Mouse (Mus musculus) spleen, postnatal 14 days (tissue): ENCODE data around the gene Gm48551.

Experiments used
- DNase-seq, 2 experiments: peaks; one replicate each; pipeline ENCODE4 v3.0.0; 2021 to 2022; ENCODE audit warnings: low spot score in 2 of 2

Gene Gm48551

DNA sequence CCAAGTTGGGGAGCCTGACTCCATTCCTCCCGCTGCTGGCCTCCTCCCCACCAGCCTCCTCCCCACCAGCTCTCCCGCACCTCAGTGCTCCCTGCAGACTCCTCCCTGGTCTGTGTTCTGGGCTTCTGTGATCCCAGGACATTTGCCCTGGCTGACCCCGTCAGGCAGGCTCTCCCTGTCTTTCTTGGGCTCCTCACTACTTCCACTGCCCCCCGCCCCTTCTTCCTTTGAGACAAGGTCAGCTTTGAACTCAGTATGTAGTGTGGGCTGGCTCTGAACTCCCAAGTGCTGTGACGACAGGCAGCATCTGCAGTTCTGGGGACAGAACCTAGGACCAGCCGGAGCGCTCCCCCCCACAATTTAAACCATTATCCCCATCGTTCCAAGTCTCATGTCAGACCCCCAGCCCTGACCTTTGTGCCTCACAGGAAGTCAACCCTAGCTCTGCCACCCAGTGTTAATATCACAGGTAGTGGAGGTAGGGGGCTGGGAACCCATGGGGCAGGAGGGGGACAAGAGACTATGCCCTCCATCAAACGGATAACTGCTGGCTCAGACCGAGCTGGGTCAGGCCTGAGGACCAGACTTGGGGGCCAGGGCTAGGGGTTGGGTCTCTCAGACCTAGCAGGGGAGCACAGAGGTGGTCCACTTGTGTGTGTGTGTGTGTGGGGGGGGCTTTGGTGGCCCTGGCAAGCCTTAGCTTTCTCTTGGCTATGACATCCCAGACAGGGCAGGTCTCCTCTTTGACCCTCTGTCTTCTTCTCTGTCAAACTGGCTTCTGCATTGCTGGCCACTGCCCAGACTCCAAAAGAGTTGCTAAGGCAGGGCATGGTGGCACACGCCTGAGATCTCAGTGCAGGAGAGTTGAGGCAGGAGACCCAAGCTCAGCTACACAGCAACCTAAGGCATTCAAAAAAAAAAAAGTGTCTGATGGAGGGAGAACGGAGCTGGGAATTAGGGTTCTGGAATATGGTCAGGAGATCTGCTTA is 33.3 kb downstream of the Gm48551 start:
- DNase-seq, result no peak

DNA sequence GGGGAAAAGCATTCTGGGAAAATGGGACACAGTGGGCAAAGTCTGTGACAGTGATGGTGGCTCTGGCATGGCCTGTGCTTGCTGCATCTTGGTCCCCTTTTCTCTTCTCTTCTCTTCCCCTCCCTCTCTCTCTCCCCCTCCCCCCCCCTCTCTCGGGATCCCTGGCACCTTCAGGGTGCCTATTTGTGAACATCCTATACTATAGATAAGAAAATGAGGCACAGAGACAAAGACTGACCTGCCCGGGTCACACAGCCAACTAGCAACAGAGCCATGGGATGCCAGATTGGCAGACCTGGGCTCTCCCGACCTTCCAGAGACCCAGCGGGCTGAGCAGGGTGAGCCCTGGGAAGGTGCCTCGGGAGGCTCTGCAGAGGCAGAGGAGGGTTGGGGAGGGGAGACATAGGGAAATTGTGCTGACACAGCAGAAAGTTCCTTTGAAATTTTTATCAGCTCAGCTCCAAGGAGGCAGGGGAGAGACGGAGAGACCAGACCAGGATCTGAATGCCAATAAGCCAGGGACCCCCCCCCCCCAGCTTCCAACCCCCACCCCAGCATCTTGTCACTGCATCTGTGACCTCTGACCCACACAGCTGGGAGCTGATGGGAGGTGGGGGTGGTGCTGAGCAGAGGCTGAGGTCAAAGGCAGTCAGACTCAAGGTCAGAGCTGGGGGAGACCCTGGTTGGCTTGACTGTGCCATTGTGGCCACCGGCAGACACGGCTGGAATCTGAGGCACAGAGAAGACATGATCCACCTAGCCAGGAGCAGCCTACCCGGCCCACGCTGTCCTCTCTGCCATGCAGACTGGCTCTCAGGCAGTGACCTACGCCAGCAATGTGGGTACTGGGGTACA is 34.2 kb downstream of the Gm48551 start:
- DNase-seq, result no peak

DNA sequence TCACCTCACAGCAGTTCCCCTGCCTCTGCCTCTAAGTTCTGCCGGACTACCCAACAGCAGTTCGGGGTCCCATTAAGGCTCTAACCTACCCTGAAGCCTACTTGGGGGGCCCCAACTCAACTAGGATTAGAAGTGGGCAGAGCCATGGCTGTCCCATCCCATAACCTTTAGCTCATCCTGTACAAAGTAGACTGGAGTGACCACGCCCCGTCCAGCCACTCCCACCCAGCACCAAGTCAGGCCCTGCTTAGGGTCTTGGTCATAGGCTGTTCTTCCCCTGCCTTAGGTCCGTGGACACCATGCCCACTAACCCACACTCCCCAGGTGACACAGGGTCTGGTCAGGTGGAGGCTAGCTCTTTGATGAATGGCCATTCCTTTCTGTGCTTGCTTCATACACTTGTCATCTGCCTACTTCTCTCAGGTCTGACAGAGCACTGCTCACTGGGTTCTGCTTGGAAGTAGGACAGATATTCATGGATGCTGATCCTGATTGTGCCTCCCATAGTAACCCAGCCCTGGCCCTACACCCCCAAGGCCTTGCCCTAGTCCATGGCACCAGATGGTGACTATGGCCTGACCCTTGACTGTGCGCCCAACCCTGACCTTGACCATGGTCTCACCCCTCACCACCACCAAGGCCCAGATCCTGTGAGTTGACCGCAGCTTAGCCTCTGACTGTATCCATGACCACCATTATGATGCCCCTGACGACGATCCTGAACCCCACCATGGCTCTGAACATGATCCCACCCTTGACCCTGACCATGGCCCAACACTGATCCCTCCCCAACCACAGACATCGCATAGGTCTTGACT is 35.1 kb downstream of the Gm48551 start:
- DNase-seq, result no peak

DNA sequence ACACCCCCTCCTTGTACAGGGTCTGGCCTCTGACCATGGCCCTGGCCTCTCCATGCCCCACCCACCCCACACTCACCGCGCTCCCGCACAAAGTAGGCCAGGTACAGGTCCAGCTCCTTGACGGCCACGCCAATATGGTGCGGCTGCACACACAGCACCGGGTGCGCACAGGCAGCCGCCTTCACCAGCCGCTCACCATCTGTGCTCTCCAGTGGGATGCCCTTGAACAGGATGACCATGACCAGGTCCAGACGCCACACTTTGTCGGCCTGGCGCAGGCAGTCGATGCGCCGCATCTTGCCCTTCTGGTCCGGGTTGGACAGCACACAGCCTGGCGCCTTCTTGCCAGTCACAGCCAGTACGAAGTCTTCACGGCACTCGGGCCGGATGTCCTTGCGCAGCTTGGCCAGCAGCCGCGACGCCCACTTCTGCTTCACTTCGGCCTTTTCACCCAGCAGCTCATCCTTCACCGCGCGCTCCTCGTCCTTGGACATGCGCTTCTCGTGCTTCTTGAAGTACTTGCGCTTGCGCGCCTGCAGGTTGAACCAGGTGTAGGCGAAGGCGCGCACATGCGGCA is 36.0 kb downstream of the Gm48551 start:
- DNase-seq, result no peak

DNA sequence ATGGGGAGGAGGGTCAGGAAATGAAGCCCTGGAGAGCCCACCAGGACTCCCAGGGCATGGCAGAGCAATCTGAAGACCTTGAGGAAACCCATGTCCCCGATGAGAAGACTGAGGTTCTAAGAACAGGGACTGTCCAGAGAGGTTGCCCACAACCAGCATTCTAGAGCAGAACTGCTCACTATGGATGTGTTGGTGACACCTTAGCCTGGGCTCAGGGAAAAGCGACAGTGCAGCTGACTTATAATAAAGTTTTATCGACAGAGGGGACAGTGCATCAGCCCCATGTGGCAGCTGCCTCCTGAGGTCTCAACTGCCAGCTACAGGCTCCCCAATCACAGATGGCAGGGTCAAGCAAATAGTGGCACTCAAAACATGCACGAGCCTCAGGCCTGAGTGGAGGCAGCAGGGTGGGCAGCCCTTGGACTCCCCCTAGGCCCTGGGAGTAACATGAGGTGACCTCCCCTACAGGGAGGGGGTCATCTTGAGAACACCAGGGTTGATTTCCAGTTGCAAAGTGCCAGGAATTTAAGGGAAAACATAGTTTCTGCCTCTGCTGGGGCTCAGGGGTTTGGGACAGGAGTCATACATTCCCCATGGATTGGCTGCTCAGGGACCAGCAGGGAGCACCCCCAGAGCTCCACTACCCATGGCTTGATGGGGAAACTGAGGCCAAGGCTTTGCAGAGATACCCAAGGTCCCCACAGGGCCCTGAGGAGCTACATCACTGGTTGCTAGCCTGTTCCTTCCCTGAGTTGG is 37.0 kb downstream of the Gm48551 start:
- peak; percentile 0 to 5 for DNase-seq

DNA sequence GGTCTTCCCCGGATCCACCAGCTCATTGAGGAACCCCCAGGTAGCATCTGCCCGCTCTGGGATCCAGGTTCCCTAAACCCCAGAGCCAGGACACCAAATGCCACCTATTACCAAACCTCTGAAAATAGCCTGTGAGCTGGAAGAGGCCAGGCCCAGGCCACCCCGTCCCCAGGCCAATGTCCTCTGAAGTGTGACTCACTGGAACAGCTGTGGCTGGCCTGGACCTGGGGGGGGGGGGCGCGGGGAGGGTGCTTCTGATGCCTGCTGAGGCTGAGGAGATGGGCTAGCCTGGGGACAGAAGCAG is 37.5 kb downstream of the Gm48551 start:
- peak in 1 of 2 experiments; percentile 5 for DNase-seq

DNA sequence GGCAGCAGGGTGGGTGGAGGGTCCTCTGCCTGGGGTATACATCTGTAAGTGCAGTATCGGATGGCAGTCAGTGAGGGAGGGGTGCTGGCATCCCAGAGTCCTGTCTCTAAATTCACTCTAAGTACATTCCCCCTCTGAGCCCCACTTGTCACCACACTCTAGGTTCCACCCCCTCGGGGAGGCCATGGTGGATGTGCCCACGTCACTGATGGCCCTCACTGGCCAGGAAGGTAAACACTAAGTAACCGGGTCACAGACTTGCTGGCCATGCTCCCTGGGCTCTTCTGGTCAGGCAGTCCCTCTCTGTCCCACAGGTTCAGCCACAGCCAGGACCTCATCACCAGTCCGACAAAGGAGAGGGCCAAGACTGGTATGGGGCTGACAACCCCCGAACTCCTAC is 37.9 kb downstream of the Gm48551 start:
- peak in 1 of 2 experiments; percentile 1 for DNase-seq

DNA sequence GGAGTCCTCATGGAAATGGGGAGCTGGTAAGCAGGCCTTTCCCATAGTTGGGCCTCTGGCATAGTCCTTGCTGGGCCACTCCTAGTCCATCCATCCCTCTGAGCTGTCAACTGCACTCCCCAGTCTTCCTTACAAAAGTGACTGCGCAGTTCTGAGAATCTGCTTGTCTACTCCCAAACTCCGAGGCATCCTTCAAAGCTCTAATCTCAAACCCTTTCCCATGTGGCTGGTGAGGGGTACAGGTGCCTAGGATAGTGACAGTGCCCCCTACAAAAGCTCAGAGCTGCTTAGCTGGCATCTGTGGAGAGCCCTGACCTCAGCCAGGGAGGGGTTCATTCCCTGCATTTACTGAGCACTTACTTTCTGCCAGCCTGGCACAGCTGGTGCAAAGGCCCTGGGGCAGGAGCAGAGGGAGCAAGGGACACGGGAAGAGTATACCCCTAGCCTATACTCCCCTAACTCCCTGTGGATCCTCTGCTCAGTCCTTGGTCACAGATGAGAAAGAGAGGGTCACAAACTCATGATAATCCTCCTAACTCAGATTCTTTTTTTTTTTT is 38.5 kb downstream of the Gm48551 start:
- DNase-seq, result no peak

DNA sequence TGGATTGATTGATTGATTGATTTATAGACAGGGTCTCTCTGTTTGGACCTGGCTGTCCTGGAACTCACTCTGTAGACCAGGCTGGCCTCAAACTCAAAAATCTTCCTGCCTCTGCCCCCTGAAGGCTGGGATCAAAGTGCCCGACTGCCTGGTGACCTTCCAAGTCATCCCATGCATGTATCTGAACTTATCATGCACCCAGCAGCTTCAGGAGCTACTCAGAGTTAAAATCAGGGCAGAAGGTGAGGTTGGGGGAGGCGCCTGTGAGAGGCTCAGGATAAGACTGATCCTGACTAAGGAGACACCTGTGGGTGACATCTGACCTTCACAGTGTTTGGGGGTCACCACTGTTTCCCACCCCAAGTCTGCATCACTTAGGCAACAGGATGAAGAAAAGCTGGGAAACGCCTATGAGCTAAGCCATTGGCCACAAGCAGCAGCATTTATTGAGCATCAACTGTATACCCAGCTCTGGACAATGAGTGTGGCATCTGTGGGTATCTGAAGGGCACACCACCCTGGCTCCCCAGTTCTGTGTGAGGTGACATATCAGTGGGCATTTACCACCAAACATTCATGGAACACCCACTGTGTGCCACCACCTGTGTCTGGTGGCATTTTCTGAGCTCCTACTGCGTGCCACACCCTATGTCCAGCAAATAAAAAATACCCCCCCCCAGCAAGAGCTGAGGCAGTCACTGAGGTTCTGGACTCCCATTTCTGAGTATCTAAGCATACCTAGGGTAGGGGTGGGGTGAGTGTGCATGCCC is 39.4 kb downstream of the Gm48551 start:
- peak in 1 of 2 experiments; percentile 0 for DNase-seq

DNA sequence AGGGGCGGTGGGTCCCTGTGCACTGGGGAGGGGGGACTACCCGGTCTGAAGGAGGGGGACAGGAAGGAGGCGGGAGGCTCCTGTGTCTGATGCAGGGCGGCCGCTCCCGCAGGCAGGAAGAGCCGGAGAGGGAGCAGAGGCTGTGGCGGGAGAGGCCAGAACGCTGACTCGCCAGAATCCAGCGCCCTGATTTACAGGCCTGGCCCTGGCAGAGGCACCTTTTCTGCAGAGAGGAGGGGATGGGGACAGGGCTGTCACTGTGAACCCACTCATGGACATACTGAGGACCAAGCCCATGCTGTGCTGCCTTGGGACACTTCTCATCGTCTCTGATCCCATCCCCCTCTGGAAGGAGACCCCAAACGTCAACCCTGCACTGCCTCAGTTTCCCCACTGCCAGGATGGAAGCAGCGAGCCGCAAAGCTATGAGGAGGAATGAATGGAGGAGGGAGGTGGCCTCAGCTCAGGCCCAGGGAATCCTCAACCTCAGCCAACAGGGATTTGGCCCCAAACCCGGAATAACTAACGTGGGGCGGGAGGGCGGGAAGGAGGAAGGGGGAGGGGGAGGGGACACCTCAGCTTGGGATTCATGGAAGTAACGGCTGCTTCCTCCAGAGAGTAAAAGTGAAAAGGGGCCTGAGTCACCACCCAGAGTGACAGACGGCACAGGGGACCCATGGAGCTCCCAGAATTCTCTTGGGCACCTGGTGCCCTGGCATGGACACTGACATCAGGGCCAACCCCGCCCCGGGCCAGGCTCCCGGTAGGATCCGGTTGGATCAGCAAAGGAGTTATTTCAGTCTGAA is 40.2 kb downstream of the Gm48551 start:
- no peak for DNase-seq

DNA sequence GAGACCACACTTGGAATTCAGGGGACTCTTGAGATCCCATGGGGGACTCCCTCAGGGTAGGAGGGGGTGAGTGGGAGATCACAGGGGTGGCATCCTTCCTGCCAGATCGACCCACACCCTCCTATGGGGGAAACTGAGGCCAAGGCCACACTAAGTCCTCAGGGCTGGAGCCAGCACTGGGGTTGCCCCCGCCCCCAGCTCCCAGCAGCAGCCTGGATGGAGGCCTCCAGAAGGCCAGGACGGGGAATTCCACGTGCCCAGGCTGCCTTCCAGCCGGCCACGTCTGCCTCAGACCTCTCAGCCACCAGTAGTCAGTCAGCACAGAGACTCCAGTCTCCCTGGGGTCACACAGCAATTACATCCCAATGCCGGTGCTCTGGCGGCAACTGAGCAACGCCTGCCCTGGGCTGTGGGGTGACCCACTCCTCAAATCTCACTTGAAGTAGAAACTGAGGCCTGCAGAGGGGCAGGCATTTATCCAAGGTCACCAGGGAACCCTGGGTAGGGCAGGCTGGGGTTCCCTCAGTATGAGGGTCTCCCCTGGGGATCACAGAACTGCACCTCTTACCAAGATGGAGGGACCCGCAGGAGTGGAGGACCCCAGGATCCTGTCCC is 41.1 kb downstream of the Gm48551 start:
- DNase-seq, result peak in 1 of 2 experiments; percentile 6

DNA sequence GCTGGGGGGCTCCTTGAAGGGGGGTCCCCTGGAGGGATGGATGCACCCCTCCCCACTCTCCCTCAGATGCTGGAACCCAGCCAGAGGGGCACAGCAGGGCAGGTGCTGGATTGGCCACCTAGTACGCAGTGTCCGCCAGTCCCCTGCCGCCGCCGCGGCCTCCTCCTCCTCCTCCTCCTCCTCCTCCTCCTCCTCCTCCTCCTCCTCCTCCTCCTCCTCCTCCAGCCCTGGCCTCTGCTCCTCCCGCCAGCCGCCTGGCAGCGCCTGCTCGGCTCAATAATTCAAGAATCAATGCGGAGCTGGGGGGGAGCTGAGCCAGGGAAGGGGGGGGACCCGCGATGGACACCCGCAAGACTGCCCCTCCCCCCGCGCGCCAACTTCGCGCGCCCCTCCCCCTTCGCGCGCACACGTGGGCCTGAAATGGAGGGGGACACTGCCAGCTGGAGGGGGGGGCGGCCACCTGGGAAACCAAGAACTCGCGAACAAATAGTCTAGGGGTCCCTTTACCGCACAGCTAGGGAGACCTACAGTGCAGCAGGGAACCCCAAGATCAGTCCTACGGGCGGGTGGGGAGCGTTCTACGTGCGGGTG is 41.9 kb downstream of the Gm48551 start:
- no peak for DNase-seq

DNA sequence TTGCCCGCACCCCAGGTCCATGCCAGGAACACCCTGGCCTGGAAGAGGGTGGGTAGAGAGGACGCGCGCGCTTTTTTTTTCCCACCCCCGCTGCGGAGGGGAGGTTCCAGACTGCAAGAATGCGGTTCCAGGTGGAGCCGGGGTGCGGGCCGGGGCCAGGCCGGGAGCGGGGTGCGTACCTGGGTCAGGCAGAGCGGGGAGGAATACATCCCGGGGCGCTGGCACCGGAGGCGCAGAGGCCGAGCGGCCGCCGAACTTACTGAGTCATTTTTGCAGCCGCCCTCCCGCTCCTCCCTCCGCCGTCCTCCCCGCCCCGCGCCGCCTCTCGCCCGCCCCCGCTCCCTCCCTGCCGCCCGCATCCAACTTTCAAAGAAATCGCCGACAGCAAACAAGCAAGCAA is 42.6 kb downstream of the Gm48551 start:
- peak in 1 of 2 experiments; percentile 18 for DNase-seq

DNA sequence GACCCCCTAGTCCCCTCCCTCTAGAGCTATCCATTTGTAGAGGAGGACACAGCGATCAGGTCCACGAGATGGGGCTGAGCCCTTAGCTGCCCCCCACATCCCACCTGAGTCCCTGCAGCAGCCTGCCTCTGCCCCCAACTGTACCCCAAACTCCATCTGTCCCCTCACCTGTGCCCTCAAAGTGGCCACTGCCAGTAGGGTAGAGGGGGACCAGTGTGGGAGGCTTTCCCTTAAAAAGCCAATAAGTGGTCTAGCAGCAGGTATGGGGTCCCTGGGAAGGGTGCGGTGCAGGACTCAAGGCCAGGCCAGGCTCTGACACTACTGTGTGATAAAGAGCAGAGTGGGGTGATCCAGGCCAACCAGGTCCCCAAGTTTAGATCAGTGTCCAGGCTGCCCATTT is 43.1 kb downstream of the Gm48551 start:
- DNase-seq, result no peak

DNA sequence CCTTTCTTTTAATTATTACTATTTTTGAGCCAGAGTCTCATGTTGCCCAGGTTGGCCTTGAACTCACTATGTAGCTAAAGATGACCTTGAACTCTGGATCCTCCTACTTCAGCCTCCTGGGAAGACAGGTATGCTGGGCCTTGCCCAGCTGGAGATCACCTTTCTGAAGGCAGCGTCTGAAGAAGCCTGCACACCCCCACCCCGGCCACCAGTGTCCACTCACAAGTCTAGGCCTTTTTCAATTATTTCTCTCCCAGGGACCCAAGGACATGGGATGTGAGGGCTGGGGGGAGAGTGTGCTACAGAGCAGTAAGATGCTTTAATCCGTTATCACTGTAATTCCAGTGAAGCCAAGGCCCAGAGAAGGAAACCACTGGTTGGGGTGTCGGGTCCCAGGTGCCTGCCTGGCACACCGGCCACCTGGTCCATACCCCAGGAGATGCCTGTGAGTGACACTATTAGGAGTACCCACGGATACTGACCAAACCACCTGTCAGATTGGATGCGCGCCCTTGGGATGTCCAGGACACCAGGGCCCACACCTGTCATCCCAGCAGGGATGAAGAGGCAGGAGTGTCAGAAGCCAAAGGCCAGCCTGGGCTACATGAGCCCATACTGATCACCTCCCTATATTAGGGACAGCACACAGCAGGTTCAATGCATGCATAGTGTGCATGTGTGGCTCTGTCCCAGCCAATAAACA is 43.7 kb downstream of the Gm48551 start:
- DNase-seq, result no peak

DNA sequence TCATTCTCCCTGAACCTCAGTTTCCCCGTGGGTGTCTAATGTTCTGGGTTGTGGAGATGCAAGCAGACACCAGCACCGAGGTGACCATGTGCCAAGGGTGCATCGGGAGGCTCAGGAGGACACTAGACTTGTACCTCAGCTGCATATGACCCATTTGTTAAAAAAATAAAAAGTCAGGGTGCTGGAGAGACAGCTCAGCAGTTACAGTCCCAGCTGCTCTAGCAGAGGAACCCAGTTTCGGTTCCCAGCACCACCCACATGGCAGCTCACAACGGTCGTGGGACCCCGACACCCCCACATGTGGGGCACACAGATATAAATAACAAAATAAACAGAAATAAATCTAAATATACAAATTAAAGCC is 44.2 kb downstream of the Gm48551 start:
- no peak for DNase-seq

DNA sequence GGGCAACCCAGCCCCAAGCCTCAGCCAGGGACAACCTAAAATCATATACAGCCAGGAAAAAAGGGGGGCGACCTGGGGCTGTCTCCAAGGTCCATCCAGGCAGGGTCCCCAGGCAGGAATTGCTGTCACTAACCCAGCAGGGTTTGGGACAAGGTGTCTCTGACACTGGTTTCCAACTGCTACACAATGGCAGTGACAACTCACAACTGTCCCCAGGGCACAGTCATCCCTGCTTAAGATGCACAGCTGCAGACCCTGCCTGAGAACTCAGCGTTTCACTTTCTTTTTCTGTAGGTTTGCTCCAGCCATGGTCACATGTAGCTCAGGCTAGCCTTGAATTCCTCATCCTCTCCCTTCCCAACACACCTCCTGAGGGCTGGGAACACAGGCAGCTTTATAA is 44.8 kb downstream of the Gm48551 start:
- DNase-seq, result no peak
